Mouse (Mus musculus) T-helper 17 cell (primary cell): ENCODE data around the gene Il9.

Experiments used
- in situ Hi-C, 2 experiments: fragments of 300-600 bp; cut with MboI, MseI; formaldehyde crosslinking; loops; 1 replicate in 1 of 2; 2 replicates in 1 of 2; pipeline ENCODE4 v1.15.1; 2025; ENCODE audit warnings: high pct_unique_total_duplicates in 2 of 2

Gene Il9

GRCm38 (mm10) chr13:56472661-56473060 is 9.4 kb downstream of the Il9 start:
- in situ Hi-C loops = loop anchor here (5.0 to 25.0 kb wide), 4 partner anchors 95 to 790 kb away; no protein-coding TSS in a partner anchor

GRCm38 (mm10) chr13:56471951-56472350 is 10.1 kb downstream of the Il9 start:
- in situ Hi-C loops = loop anchor here (5.0 to 25.0 kb wide), 4 partner anchors 95 to 790 kb away; no protein-coding TSS in a partner anchor

GRCm38 (mm10) chr13:56471211-56471610 is 10.8 kb downstream of the Il9 start:
- in situ Hi-C loops = loop anchor here (5.0 to 25.0 kb wide), 4 partner anchors 96 to 791 kb away; no protein-coding TSS in a partner anchor

- in situ Hi-C loops = loop anchor here in 1 of 2 experiments (25.0 kb wide), 1 partner anchor 794 kb away; no protein-coding TSS in a partner anchor
These were observed 13.5 kb downstream of the Il9 start for GRCm38 (mm10) chr13:56468536-56468935.

- in situ Hi-C loops = loop anchor here in 1 of 2 experiments (25.0 kb wide), 1 partner anchor 795 kb away; no protein-coding TSS in a partner anchor
These were observed 14.3 kb downstream of the Il9 start for GRCm38 (mm10) chr13:56467786-56468185.

GRCm38 (mm10) chr13:56463750-56464149 is 18.3 kb downstream of the Il9 start:
- in situ Hi-C loops = loop anchor here in 1 of 2 experiments (25.0 kb wide), 1 partner anchor 799 kb away; no protein-coding TSS in a partner anchor

- in situ Hi-C loops = loop anchor here in 1 of 2 experiments (25.0 kb wide), 1 partner anchor 799 kb away; no protein-coding TSS in a partner anchor
These were observed 18.8 kb downstream of the Il9 start for GRCm38 (mm10) chr13:56463261-56463660.

GRCm38 (mm10) chr13:56462791-56463190 is 19.3 kb downstream of the Il9 start:
- in situ Hi-C loops = loop anchor here in 1 of 2 experiments (25.0 kb wide), 1 partner anchor 800 kb away; no protein-coding TSS in a partner anchor

- in situ Hi-C loops = loop anchor here in 1 of 2 experiments (25.0 kb wide), 1 partner anchor 801 kb away; no protein-coding TSS in a partner anchor
These were observed 20.6 kb downstream of the Il9 start for GRCm38 (mm10) chr13:56461460-56461859.

GRCm38 (mm10) chr13:56458001-56458400 is 24.0 kb downstream of the Il9 start:
- in situ Hi-C loops = loop anchor here (5.0 to 25.0 kb wide), 2 partner anchors 804 to 809 kb away; no protein-coding TSS in a partner anchor

- in situ Hi-C loops = loop anchor here in 1 of 2 experiments (25.0 kb wide), 1 partner anchor 812 kb away; no protein-coding TSS in a partner anchor
These were observed 32.0 kb downstream of the Il9 start for GRCm38 (mm10) chr13:56450035-56450434.

- in situ Hi-C loops = loop anchor here in 1 of 2 experiments (25.0 kb wide), 1 partner anchor 813 kb away; no protein-coding TSS in a partner anchor
These were observed 32.6 kb downstream of the Il9 start for GRCm38 (mm10) chr13:56449239-56450030.

GRCm38 (mm10) chr13:56444996-56445395 is 37.0 kb downstream of the Il9 start:
- in situ Hi-C loops = no loop called here

- in situ Hi-C loops = no loop called here
These were observed 37.9 kb downstream of the Il9 start for GRCm38 (mm10) chr13:56444112-56444511.

- in situ Hi-C loops = no loop called here
These were observed 38.6 kb downstream of the Il9 start for GRCm38 (mm10) chr13:56443411-56443810.

- in situ Hi-C loops = no loop called here
These were observed 43.6 kb downstream of the Il9 start, which contains the start of gene Slc25a48 for GRCm38 (mm10) chr13:56438211-56439075. TSS of gene Slc25a48 (plus strand) at chr13:56438355.

GRCm38 (mm10) chr13:56435615-56436287 is 46.3 kb downstream of the Il9 start:
- in situ Hi-C loops = no loop called here

- in situ Hi-C loops = loop anchor here (5.0 kb wide), 2 partner anchors 152 to 237 kb away; no protein-coding TSS in a partner anchor
These were observed 47.7 kb downstream of the Il9 start for GRCm38 (mm10) chr13:56434311-56434751.

- in situ Hi-C loops = loop anchor here (5.0 kb wide), 2 partner anchors 151 to 236 kb away; no protein-coding TSS in a partner anchor
These were observed 48.6 kb downstream of the Il9 start for GRCm38 (mm10) chr13:56433466-56433865.

GRCm38 (mm10) chr13:56432496-56432895 is 49.5 kb downstream of the Il9 start:
- in situ Hi-C loops = loop anchor here (5.0 kb wide), 2 partner anchors 150 to 235 kb away; no protein-coding TSS in a partner anchor
